Mouse (Mus musculus) forebrain, embryonic 10.5 days (tissue): ENCODE measurements around the gene Dusp1. TPM values are rescaled to one million over a fixed set of nuclear protein-coding genes. Genes with fewer than 3 reads are reported as not detected.

ENCODE experiments used
- DNase-seq: peaks from one replicate; pipeline ENCODE4 v3.0.0-alpha.2; 2017; ENCODE audit warnings: low spot score; ENCODE audit errors: extremely low spot score
- H3K27ac ChIP-seq: fragments of 300-500 bp; sonication (generic); 2 replicates; pipeline ENCODE4 v1.5.1; 2016; ENCODE audit warnings: mild to moderate bottlenecking
- H3K27me3 ChIP-seq: fragments of 300-500 bp; sonication (generic); 2 replicates; pipeline ENCODE4 v1.6.1; 2016; ENCODE audit warnings: mild to moderate bottlenecking; ENCODE audit not compliant: poor library complexity, severe bottlenecking
- H3K36me3 ChIP-seq: fragments of 300-500 bp; sonication (generic); replicated peaks from 2 replicates; pipeline ENCODE4 v1.6.1; 2016; ENCODE audit warnings: mild to moderate bottlenecking, moderate library complexity
- H3K4me1 ChIP-seq: fragments of 300-500 bp; sonication (generic); 2 replicates; pipeline ENCODE4 v1.6.1; 2016
- H3K4me3 ChIP-seq: fragments of 300-500 bp; sonication (generic); 2 replicates; pipeline ENCODE4 v1.5.1; 2016; ENCODE audit warnings: mild to moderate bottlenecking, moderate library complexity
- H3K9me3 ChIP-seq: fragments of 300-500 bp; sonication (generic); 2 replicates; pipeline ENCODE4 v1.6.1; 2016; ENCODE audit warnings: mild to moderate bottlenecking, moderate library complexity
- WGBS: fragments of 180-500 bp; shearing (Covaris S2); methylation state at CpG from one replicate; pipeline ENCODE4 v1.1.7; 2016; 5-methylcytosine and 5-hydroxymethylcytosine counted together
- polyA plus RNA-seq: library from polyadenylated mRNA; unstranded; fragments of >200 nt; fragmentation: Nextera tagmentation; extraction: Ambion mirVana; gene quantifications from 2 replicates; pipeline ENCODE4 v1.2.1, GENCODE M21; 2016

Gene Dusp1
- polyA plus RNA-seq, 1 experiment from 2014 or later, result 24.4 TPM

DNA sequence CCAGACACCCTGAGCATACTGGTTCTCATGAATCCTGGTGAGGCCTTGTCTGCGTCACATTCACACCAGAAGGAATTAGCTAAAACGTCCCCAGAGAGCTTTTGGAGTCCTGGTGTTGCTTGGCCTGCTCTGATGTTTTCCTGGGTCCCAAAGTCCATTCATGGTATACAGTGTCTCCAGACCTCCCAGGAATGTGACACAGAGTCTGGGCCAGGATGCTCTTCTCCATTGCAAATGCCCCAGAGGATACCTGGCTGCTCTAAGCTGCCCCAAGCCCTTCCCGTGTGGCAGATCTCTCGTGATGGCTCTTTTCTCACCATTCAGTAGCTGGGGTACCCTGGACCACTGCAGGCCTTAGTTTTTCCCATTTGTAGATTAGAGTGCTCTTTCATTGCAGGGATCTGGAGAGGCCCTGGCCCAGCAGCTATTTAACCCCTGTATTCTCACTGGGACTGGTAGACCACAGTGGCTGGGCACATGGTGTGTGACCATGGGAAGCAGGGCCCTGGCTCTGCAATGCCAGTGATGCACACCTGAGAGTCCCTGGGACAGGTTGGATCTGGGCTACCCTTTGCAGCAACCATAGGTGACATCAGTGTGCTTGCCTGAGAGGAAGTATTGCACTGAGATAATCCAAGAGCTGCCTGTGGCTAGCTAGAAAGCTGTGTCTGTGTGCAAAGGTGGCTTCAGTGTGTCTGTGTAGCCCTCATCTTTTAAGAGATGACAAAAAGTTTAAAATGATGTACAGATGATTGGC is 7.8 kb upstream of the Dusp1 start:
- 91% methylated on average over 4 of the region's 4 CpGs for WGBS
- peaks cover 87% of the 10 kb centered on the region for H3K36me3 ChIP-seq
- H3K27me3 ChIP-seq, result no peaks in the 10 kb centered on the region
- H3K27ac ChIP-seq, result no peak overlapping the region
- DNase-seq, result no peak
- no peak overlapping the region for H3K4me3 ChIP-seq
- 0 out of 2 replicates have a peak, but pooled peaks cover 3% of the 10 kb centered on the region for H3K4me1 ChIP-seq
- peaks cover 9% of the 10 kb centered on the region; the same call in 1 of the 2 replicates for H3K9me3 ChIP-seq

DNA sequence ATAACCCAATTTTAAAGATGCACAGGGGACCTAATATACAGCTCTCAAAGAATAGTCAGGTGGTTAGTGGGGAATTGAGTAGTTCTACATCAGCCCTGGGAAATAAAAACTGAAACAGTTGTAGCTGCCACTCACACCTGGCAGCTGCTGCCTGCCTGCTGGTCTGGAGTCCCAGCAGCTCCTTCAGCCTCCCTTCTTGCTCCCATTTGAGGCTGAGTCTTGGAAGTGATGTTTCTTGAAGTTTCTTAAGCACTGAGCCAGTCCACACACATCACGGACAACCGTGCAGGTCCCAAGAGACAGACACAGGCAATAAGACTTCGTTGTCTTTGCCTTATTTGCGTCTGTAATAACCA is 5.9 kb upstream of the Dusp1 start:
- Histone ChIP-seq H3K4me3 (no peak overlapping the region), H3K36me3 (peaks cover 94% of the 10 kb centered on the region), H3K27me3 (no peaks in the 10 kb centered on the region), H3K27ac (no peak overlapping the region), H3K9me3 (peaks cover 9% of the 10 kb centered on the region; the same call in 1 of the 2 replicates), H3K4me1 (peaks cover 21% of the 10 kb centered on the region)
- WGBS, result 96% methylated on average over 4 of the region's 4 CpGs
- no peak for DNase-seq

DNA sequence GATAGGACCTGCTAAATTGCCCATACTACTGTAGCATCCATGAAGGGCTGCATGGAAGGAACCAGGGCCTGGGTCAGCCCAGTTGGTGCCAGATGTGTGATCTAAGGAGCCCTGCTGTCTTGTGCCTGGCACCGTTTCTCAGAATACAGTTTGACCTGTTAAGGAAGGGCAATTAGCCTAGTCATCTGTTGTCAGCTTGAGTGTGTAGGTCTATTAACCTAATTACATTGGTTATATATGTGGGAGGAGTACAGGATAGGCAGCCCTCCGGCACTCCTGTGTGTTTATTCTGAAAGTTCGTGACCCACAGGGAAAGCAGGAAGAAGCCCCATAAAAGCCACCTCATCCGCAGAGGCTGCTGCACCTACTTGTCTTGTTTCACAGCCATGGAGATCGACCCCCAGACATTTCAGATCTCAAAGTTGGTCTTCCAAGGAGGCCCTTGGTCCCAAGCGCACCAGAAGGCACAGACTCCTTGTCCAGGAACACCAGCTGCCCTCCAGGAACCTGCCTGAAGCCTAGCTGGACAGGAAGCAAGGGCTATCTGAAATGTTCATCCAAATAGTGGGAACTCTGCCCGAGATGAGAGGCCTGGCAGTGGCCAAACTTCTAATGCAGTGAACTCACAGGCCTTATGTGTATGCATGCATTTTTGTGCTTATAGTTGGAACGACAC is 5.4 kb upstream of the Dusp1 start:
- 84% methylated on average over 8 of the region's 8 CpGs for WGBS
- H3K27ac ChIP-seq, result no peak overlapping the region
- H3K9me3 ChIP-seq, result peaks cover 9% of the 10 kb centered on the region; the same call in 1 of the 2 replicates
- H3K36me3 ChIP-seq, result peaks cover 94% of the 10 kb centered on the region
- no peak for DNase-seq
- H3K4me1 ChIP-seq, result peaks cover 27% of the 10 kb centered on the region
- no peak overlapping the region for H3K4me3 ChIP-seq
- no peaks in the 10 kb centered on the region for H3K27me3 ChIP-seq

- WGBS, result 72% methylated on average over 9 of the region's 9 CpGs
- no peaks in the 10 kb centered on the region for H3K27me3 ChIP-seq
- peaks cover 42% of the 10 kb centered on the region for H3K4me1 ChIP-seq
- H3K4me3 ChIP-seq, result no peak overlapping the region
- DNase-seq, result no peak
- peaks cover 9% of the 10 kb centered on the region; the same call in 1 of the 2 replicates for H3K9me3 ChIP-seq
- H3K36me3 ChIP-seq, result peaks cover 69% of the 10 kb centered on the region
- no peak overlapping the region for H3K27ac ChIP-seq
Measured at GRCm38 (mm10) chr17:26564439-26564838, 2.5 kb upstream of the Dusp1 start.

GRCm38 (mm10) chr17:26563476-26563875 is 1.5 kb upstream of the Dusp1 start:
- Histone ChIP-seq H3K27ac (no peak overlapping the region), H3K9me3 (peaks cover 9% of the 10 kb centered on the region; the same call in 1 of the 2 replicates), H3K27me3 (no peaks in the 10 kb centered on the region), H3K4me1 (peaks cover 42% of the 10 kb centered on the region), H3K4me3 (peak overlapping the region; percentile 85; the same call in 1 of the 2 replicates), H3K36me3 (peaks cover 59% of the 10 kb centered on the region)
- DNase-seq, result no peak
- 95% methylated on average over 6 of the region's 6 CpGs for WGBS

GRCm38 (mm10) chr17:26562292-26562691 is 364 bp upstream of the Dusp1 start:
- Histone ChIP-seq H3K4me3 (peak overlapping the region; percentile 85), H3K27me3 (no peaks in the 10 kb centered on the region), H3K27ac (peak overlapping the region; percentile 94), H3K9me3 (peaks cover 9% of the 10 kb centered on the region; the same call in 1 of the 2 replicates), H3K36me3 (peaks cover 47% of the 10 kb centered on the region), H3K4me1 (peaks cover 42% of the 10 kb centered on the region)
- WGBS, result 74% methylated on average over 4 of the region's 4 CpGs
- no peak for DNase-seq

GRCm38 (mm10) chr17:26561290-26561640 is 663 bp downstream of the Dusp1 start, which contains the start of gene Ergic1:
Gene Ergic1 (plus strand): TSS chr17:26561489.
- Histone ChIP-seq H3K27ac (peak within 1 kb of the TSS; percentile 94), H3K36me3 (peaks cover 37% of the 10 kb centered on the region), H3K27me3 (no peaks in the 10 kb centered on the region), H3K4me3 (peak within 1 kb of the TSS; percentile 85), H3K9me3 (peaks cover 5% of the 10 kb centered on the region; the same call in 1 of the 2 replicates), H3K4me1 (peaks cover 42% of the 10 kb centered on the region)
- DNase-seq, result peak; percentile 92
- WGBS, result under 1% methylated on average over 36 of the region's 36 CpGs

- Histone ChIP-seq H3K4me1 (peaks cover 42% of the 10 kb centered on the region), H3K36me3 (peaks cover 31% of the 10 kb centered on the region), H3K27me3 (no peaks in the 10 kb centered on the region), H3K4me3 (peak overlapping the region; percentile 85), H3K27ac (peak overlapping the region; percentile 94), H3K9me3 (no peaks in the 10 kb centered on the region; the same call in 1 of the 2 replicates)
- no peak for DNase-seq
- 30% methylated on average over 9 of the region's 9 CpGs for WGBS
Measured at GRCm38 (mm10) chr17:26560526-26561289, 1.2 kb downstream of the Dusp1 start.

- 73% methylated on average over 3 of the region's 3 CpGs for WGBS
- Histone ChIP-seq H3K4me1 (peaks cover 13% of the 10 kb centered on the region), H3K27ac (no peak overlapping the region), H3K9me3 (no peaks in the 10 kb centered on the region), H3K36me3 (no peaks in the 10 kb centered on the region), H3K4me3 (no peak overlapping the region), H3K27me3 (peaks cover 15% of the 10 kb centered on the region)
- no peak for DNase-seq
Measured at GRCm38 (mm10) chr17:26553033-26553432, 8.9 kb downstream of the Dusp1 start.

DNA sequence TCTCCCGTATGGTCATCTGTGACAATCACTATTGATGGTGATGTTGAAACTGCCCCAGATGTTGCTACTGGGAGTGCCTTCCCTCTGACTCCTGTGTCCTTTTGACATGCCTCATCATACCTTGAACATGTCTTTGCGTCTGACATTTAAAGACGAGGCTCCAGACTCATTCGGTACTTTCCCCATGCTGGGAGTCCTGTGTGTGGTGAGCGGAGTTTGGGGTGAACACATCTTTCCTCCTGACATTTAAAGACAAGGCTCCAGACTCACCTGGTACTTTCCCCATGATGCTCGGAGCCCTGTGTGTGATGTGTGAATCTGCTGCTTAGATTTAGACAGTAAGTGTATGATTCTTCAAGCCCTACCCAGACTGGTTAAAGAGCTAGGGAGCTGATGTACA is 10.8 kb downstream of the Dusp1 start:
- no peak for DNase-seq
- no peaks in the 10 kb centered on the region for H3K36me3 ChIP-seq
- H3K4me1 ChIP-seq, result peaks cover 13% of the 10 kb centered on the region
- no peaks in the 10 kb centered on the region for H3K9me3 ChIP-seq
- H3K27ac ChIP-seq, result no peak overlapping the region
- WGBS, result 86% methylated on average over 6 of the region's 6 CpGs
- no peak overlapping the region for H3K4me3 ChIP-seq
- H3K27me3 ChIP-seq, result peaks cover 18% of the 10 kb centered on the region

DNA sequence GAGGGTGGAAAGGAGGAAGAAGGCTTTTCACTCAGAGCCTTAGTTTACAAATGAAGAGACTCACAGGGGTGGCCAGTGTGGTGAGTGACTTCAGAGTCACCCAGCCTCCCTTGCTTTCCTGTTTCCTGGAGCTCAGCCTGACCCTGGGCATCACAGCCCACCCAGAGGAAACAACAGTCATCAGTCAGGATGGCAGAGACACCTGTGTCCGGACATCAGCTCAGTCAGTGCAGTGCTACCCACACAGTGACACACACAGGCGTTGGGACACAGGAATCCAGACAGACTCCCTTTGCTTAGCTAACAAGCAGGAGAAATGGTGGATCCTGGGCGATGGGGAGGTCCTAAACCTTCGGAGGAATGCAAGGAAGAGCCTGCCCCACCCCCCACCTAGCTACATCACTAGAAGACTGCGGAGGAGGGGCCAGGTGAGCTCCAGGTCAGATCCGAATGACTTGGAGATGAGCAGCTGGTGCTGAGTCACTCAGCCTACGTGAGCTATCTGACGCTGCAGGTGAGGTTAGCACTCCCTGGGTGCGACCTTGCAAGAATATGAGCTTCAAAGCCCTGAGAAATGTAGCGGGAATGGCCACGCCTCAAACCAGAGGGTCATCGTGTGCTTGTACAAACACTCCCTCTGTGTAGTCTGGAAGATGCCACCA is 12.6 kb downstream of the Dusp1 start:
- Histone ChIP-seq H3K9me3 (no peaks in the 10 kb centered on the region), H3K27me3 (peaks cover 18% of the 10 kb centered on the region), H3K27ac (no peak overlapping the region), H3K36me3 (no peaks in the 10 kb centered on the region), H3K4me3 (no peak overlapping the region), H3K4me1 (peaks cover 13% of the 10 kb centered on the region)
- DNase-seq, result no peak
- 9% methylated on average over 12 of the region's 12 CpGs for WGBS

- no peak overlapping the region for H3K4me3 ChIP-seq
- no peaks in the 10 kb centered on the region for H3K9me3 ChIP-seq
- no peak for DNase-seq
- H3K36me3 ChIP-seq, result no peaks in the 10 kb centered on the region
- peaks cover 18% of the 10 kb centered on the region for H3K27me3 ChIP-seq
- peaks cover 13% of the 10 kb centered on the region for H3K4me1 ChIP-seq
- WGBS, result 15% methylated on average over 3 of the region's 5 CpGs
- no peak overlapping the region for H3K27ac ChIP-seq
Measured at GRCm38 (mm10) chr17:26548566-26548965, 13.4 kb downstream of the Dusp1 start.
